Mouse (Mus musculus): Measurements from ENCODE around the gene Pde9a.

Pde9a gene

DNA sequence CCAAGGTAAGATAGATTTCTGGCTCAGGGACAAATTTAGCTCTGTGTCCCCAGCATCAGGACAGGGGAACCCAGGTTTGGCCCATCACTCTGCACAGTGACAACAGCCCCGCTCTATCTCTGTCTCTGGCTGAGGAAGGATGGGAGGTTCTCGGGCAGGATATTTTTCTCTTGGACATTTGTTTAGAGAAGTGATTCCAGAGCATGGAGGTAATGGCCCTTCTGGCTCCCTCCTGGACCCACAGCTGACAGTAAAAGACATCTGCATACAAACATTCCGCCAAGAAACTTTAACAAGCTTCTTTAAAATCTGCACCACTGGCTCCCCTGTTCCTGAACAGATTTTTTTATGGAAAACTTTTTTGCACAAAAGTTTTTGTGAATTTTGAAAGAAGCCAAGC, 67.5 kb downstream of the Pde9a start:
- no peaks in the 10 kb centered on the region for H3K36me3 ChIP-seq (ENCODE audit: insufficient read depth, low read length)
- no peak overlapping the region for H3K4me3 ChIP-seq (replicated peaks; ENCODE audit: low read length)
- no peaks in the 10 kb centered on the region for H3K9me3 ChIP-seq (ENCODE audit: low read length)
- no peaks in the 10 kb centered on the region for H3K27me3 ChIP-seq (ENCODE audit: insufficient read depth, low read length)
- H3K4me1 ChIP-seq (replicated peaks; ENCODE audit: low read depth, low read length), result peaks cover 61% of the 10 kb centered on the region
- no peak for TF ChIP-seq CTCF (conservative IDR thresholded peaks at IDR 0.05; ENCODE audit: low read length)
- TF ChIP-seq POU5F1 (IDR thresholded peaks at IDR 0.05; ENCODE audit: borderline replicate concordance, low read length), result no peak
- TF ChIP-seq NANOG (IDR thresholded peaks at IDR 0.05; ENCODE audit: borderline replicate concordance, low read length), result no peak

DNA sequence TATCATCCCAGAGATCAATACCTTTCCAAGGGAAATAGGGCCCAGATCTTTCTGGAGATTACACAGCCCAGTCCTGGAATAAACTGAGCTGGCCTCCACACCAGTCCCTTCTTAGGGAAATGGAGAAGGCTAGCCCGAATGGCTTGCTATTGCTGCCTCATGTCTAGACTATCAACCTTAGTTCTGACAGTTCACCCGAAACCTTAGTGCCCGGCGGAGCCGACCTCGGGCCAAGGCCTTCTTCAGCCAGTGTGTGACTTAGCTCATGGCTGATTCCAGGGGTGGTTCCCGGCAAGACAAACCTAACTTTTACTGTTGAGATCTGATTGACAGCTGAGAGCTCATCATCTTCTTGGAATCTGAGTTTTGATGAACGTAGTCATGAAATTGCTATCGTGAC, 68.0 kb downstream of the Pde9a start:
- TF ChIP-seq CTCF (conservative IDR thresholded peaks at IDR 0.05; ENCODE audit: low read length) (no peak), POU5F1 (IDR thresholded peaks at IDR 0.05; ENCODE audit: borderline replicate concordance, low read length) (no peak), NANOG (IDR thresholded peaks at IDR 0.05; ENCODE audit: borderline replicate concordance, low read length) (no peak)
- Histone ChIP-seq H3K36me3 (ENCODE audit: insufficient read depth, low read length) (no peaks in the 10 kb centered on the region), H3K4me3 (replicated peaks; ENCODE audit: low read length) (no peak overlapping the region), H3K4me1 (replicated peaks; ENCODE audit: low read depth, low read length) (peaks cover 61% of the 10 kb centered on the region), H3K27me3 (ENCODE audit: insufficient read depth, low read length) (no peaks in the 10 kb centered on the region), H3K9me3 (ENCODE audit: low read length) (no peaks in the 10 kb centered on the region)

DNA sequence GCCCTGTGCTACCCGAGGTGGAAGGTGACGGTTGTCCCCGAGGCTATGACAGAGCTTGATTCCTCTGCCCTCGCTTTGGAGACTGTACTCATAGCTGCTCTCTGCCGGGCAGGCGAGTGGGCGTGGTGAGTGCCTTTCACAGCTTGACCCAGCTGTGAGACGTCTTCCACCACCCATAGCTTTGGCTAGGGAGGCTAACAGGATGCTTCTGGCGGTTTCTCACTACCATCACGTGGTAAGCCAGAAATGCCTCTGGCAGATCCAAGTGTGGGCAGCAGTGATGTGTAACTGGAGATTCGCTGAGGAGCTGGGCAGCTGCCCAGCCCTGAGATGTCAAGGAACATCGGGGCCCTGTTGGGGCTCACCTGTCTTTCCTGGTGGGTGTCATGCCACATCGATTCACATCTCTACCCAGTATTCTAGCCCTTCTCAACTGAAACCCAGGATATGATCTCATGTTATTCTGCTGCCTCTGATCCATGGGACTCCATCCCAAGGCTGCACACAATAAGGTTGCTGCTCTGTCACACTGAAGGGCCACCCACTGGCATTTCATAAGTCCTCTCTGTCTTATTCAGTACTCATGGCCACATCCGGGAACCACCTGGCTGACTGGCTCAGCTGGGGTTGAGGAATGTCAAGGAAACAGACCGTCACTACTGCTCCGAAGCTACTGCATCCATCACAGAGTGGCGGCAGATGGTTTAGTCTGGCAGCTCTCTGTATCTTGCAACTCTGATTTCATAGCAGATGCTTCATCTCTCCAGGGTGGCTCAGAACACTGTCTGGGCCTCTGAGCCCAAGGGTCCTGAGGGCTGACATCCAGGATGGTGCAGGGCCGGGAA, 70.9 kb downstream of the Pde9a start:
- Histone ChIP-seq H3K4me1 (replicated peaks; ENCODE audit: low read depth, low read length) (peaks cover 62% of the 10 kb centered on the region), H3K9me3 (ENCODE audit: low read length) (no peaks in the 10 kb centered on the region), H3K4me3 (replicated peaks; ENCODE audit: low read length) (no peak overlapping the region), H3K27me3 (ENCODE audit: insufficient read depth, low read length) (no peaks in the 10 kb centered on the region), H3K36me3 (ENCODE audit: insufficient read depth, low read length) (no peaks in the 10 kb centered on the region)
- no peak for TF ChIP-seq POU5F1 (IDR thresholded peaks at IDR 0.05; ENCODE audit: borderline replicate concordance, low read length)
- TF ChIP-seq NANOG (IDR thresholded peaks at IDR 0.05; ENCODE audit: borderline replicate concordance, low read length), result no peak
- TF ChIP-seq CTCF (conservative IDR thresholded peaks at IDR 0.05; ENCODE audit: low read length), result no peak

DNA sequence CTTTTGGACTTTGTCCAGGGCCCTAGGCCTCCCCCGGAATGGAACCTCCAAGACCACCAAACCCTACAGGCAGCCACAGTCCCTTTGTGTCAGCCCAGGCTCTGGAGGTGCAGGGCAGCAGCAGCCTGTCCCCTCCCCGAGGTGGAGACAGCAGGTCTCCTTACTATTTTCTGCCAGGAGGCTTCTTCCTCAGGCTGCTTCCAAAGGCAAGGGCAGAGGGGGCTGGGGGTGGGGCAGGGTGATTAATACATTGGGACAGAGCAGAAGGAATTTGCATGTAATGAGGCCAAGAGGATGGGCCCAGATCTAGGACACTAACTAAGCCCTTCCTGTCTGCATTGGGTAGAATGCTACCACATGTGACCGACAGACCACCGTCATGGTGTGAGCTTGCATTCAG, 74.4 kb downstream of the Pde9a start:
- H3K27me3 ChIP-seq (ENCODE audit: insufficient read depth, low read length), result no peaks in the 10 kb centered on the region
- H3K4me3 ChIP-seq (replicated peaks; ENCODE audit: low read length), result no peak overlapping the region
- no peaks in the 10 kb centered on the region for H3K36me3 ChIP-seq (ENCODE audit: insufficient read depth, low read length)
- H3K4me1 ChIP-seq (replicated peaks; ENCODE audit: low read depth, low read length), result peaks cover 50% of the 10 kb centered on the region
- no peaks in the 10 kb centered on the region for H3K9me3 ChIP-seq (ENCODE audit: low read length)
- TF ChIP-seq NANOG (IDR thresholded peaks at IDR 0.05; ENCODE audit: borderline replicate concordance, low read length) (no peak), POU5F1 (IDR thresholded peaks at IDR 0.05; ENCODE audit: borderline replicate concordance, low read length) (no peak)

DNA sequence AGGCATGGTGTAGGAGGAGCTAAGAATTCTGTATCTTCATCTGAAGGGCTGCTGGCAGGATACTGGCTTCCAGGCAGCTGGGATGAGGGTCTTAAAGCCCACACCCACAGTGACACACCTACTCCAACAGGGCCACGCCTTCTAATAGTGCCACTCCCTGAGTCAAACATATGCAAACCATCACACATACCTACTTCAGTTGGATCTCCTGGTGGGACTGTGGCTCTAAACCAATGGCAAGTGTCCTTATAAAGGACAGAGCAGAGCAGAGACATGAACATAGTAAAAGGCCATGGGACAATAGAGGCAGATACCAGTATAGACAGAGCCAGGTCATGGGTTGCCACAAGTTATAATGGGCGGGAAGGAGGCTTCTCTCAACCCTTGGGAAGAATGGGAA, 76.5 kb downstream of the Pde9a start:
- no peaks in the 10 kb centered on the region for H3K36me3 ChIP-seq (ENCODE audit: insufficient read depth, low read length)
- peaks cover 39% of the 10 kb centered on the region for H3K4me1 ChIP-seq (replicated peaks; ENCODE audit: low read depth, low read length)
- no peak overlapping the region for H3K4me3 ChIP-seq (replicated peaks; ENCODE audit: low read length)
- no peaks in the 10 kb centered on the region for H3K9me3 ChIP-seq (ENCODE audit: low read length)
- TF ChIP-seq POU5F1 (IDR thresholded peaks at IDR 0.05; ENCODE audit: borderline replicate concordance, low read length), result no peak
- TF ChIP-seq CTCF (conservative IDR thresholded peaks at IDR 0.05; ENCODE audit: low read length), result no peak
- TF ChIP-seq NANOG (IDR thresholded peaks at IDR 0.05; ENCODE audit: borderline replicate concordance, low read length), result no peak
- H3K27me3 ChIP-seq (ENCODE audit: insufficient read depth, low read length), result no peaks in the 10 kb centered on the region

DNA sequence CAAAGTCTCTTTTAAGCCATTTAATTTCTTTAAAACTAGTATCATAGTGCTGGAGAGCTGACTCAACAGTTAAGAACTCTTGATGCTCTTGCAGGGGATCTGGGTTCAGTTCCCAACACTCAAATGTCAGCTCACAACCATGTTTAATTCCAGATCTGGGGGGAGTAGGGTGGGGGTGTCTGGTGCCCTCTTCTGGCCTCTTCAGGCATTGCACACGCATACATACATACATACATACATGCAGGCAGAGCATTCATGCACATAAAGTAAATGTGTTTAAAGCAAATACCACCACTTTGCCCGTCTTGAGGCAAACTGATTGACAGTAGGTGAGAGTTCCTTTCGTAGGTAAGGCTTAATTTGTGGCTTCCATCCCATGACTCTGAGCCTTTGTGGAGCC, 80.8 kb downstream of the Pde9a start:
- TF ChIP-seq NANOG (IDR thresholded peaks at IDR 0.05; ENCODE audit: borderline replicate concordance, low read length) (no peak), CTCF (conservative IDR thresholded peaks at IDR 0.05; ENCODE audit: low read length) (peak; percentile 95)
- no peaks in the 10 kb centered on the region for H3K36me3 ChIP-seq (ENCODE audit: insufficient read depth, low read length)
- no peaks in the 10 kb centered on the region for H3K9me3 ChIP-seq (ENCODE audit: low read length)
- peaks cover 40% of the 10 kb centered on the region for H3K4me1 ChIP-seq (replicated peaks; ENCODE audit: low read depth, low read length)
- H3K4me3 ChIP-seq (replicated peaks; ENCODE audit: low read length), result no peak overlapping the region
- no peaks in the 10 kb centered on the region for H3K27me3 ChIP-seq (ENCODE audit: insufficient read depth, low read length)

DNA sequence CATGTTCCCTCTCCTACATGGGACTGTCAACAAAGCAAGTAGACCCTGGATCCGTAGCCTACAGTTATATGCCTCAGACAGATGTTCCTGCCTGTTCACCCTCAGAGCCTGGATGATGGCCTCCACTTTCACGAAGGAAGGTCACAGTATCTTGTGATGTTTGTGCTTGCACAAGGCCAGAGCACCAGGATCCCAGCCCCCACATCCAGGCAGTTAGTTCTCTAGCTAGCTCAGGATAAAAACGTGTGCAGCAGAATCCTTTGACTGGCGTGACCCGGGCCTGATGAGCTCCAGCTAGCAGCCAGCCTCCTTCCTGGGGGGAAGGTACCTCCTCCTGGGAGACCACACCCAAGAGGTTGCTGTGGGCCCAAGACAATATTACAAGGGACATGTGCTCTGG, 82.5 kb downstream of the Pde9a start:
- H3K4me3 ChIP-seq (replicated peaks; ENCODE audit: low read length), result no peak overlapping the region
- peaks cover 26% of the 10 kb centered on the region for H3K4me1 ChIP-seq (replicated peaks; ENCODE audit: low read depth, low read length)
- no peaks in the 10 kb centered on the region for H3K36me3 ChIP-seq (ENCODE audit: insufficient read depth, low read length)
- no peaks in the 10 kb centered on the region for H3K9me3 ChIP-seq (ENCODE audit: low read length)
- TF ChIP-seq CTCF (conservative IDR thresholded peaks at IDR 0.05; ENCODE audit: low read length), result no peak
- TF ChIP-seq NANOG (IDR thresholded peaks at IDR 0.05; ENCODE audit: borderline replicate concordance, low read length), result no peak
- no peak for TF ChIP-seq POU5F1 (IDR thresholded peaks at IDR 0.05; ENCODE audit: borderline replicate concordance, low read length)
- H3K27me3 ChIP-seq (ENCODE audit: insufficient read depth, low read length), result no peaks in the 10 kb centered on the region

DNA sequence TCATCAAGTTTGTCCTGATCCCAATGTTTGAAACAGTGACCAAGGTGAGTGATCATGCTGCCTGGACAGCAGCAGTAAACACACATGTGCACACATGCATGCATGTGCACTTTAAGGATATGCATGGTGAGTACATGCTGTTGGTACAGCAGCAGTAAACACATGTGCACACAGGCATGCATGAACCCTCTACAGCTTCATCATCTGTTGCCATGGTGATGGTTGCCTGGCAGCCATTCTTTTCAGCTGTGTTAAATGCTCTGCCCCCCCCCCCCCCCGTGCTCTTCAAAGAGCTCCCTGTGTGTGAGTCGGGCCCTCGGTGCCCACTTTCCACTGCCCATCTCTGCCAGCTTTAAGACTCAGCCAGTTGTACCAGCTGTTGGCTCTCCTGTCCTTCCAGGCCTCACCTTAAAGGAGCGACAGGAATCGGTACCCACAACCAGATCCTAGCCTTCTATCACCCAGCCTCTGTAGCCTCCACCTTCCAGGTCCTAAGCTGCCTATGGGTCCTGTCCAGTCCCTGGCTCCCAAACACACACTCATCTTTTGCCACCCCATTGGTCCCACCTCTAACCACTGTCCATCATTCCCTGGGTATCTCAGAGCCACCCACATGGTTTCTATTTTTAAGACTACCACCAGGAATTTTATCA, 84.9 kb downstream of the Pde9a start:
- Histone ChIP-seq H3K4me3 (replicated peaks; ENCODE audit: low read length) (no peak overlapping the region), H3K4me1 (replicated peaks; ENCODE audit: low read depth, low read length) (peaks cover 26% of the 10 kb centered on the region), H3K9me3 (ENCODE audit: low read length) (no peaks in the 10 kb centered on the region), H3K36me3 (ENCODE audit: insufficient read depth, low read length) (no peaks in the 10 kb centered on the region), H3K27me3 (ENCODE audit: insufficient read depth, low read length) (no peaks in the 10 kb centered on the region)
- TF ChIP-seq CTCF (conservative IDR thresholded peaks at IDR 0.05; ENCODE audit: low read length) (no peak), POU5F1 (IDR thresholded peaks at IDR 0.05; ENCODE audit: borderline replicate concordance, low read length) (no peak), NANOG (IDR thresholded peaks at IDR 0.05; ENCODE audit: borderline replicate concordance, low read length) (no peak)

Measured in E14TG2a.4 (cell line).